Comparison of ENCODE assay signal across 11 mouse cellular contexts in genomic region chr9:61259421-61260174, GRCm38 (mm10).
DNase-seq lines count a peak whose midpoint lies in the region; ATAC-seq and TF ChIP-seq lines count a peak whose summit lies in the region.
"Had no signal": no experiment of that assay in that cellular context is flagged by ENCODE, and none has a peak within 500 bp of the region (broad histone marks: within the 10 kb centered on the region; RNA-seq: fewer than 3 reads in every experiment).

No protein-coding gene starts in this region.

- no peaks in the 10 kb centered on the region for H3K9me3 ChIP-seq in heart, embryonic 11.5 days (replicated peaks; ENCODE audit: control insufficient read depth, low read length)
- H3K9me3 ChIP-seq in midbrain, postnatal 0 days (ENCODE audit: low read length) = no peaks in the 10 kb centered on the region; the same call in 1 of the 2 replicates

- 6% methylated on average over 7 of the region's 7 CpGs for WGBS in heart, embryonic 11.5 days (ENCODE audit: insufficient replicate concordance)
- WGBS in midbrain, postnatal 0 days = 7% methylated on average over 7 of the region's 7 CpGs

- no peak overlapping the region for H3K4me2 ChIP-seq in heart, embryonic 11.5 days
- H3K4me2 ChIP-seq in midbrain, postnatal 0 days (ENCODE audit: low read depth, low read length, poor library complexity, severe bottlenecking) = no peak overlapping the region

- 0 out of 2 replicates have a peak, but pooled peaks have one; percentile 18 for TF ChIP-seq CTCF in midbrain, postnatal 0 days (IDR thresholded peaks at IDR 0.05)

- H3K9ac ChIP-seq in heart, embryonic 11.5 days (ENCODE audit: low read depth, low read length) = no peak overlapping the region
- no peak overlapping the region for H3K9ac ChIP-seq in midbrain, postnatal 0 days (replicated peaks; ENCODE audit: low read length, poor library complexity, severe bottlenecking)

- no peak overlapping the region for H3K4me3 ChIP-seq in heart, embryonic 11.5 days (ENCODE audit: low read depth, low read length)
- no peak overlapping the region for H3K4me3 ChIP-seq in midbrain, postnatal 0 days (ENCODE audit: low read depth, low read length)

- ATAC-seq in heart, embryonic 11.5 days (replicated peaks; ENCODE audit: insufficient number of reproducible peaks, low FRiP score, low TSS enrichment) = no peak
- ATAC-seq in common myeloid progenitor, adult 5-6 weeks (replicated peaks; ENCODE audit: low read depth, poor library complexity, severe bottlenecking) = 0 out of 2 replicates have a peak, but pooled peaks have one; percentile 15
- no peak for ATAC-seq in midbrain, postnatal 0 days (ENCODE audit: low FRiP score)
- ATAC-seq: CD4-positive, CD25-positive, alpha-beta regulatory T cell, adult 4 months had no signal

- H3K27me3 ChIP-seq in heart, embryonic 11.5 days (ENCODE audit: control insufficient read depth, insufficient read depth, low read length) = peaks cover 7% of the 10 kb centered on the region; the same call in 1 of the 2 replicates
- H3K27me3 ChIP-seq in midbrain, postnatal 0 days (ENCODE audit: insufficient read depth, low read length) = 0 out of 2 replicates have a peak, but pooled peaks cover 3% of the 10 kb centered on the region

- DNase-seq in heart, adult 11 months = peak; percentile 97
- peak; percentile 48 for DNase-seq in heart, postnatal 4 days
- peak; percentile 45 for DNase-seq in midbrain, postnatal 0 days (ENCODE audit: low spot score)
- no peak for DNase-seq in thymus, postnatal 25 days
- DNase-seq in left cerebral cortex, adult 18-20 months (ENCODE audit: low spot score in 2 of 2) = no peak
- DNase-seq in cerebellum, adult 11-12 months = no peak
- DNase-seq: cerebellum, postnatal 14 days had no signal

- no peaks in the 10 kb centered on the region for H3K36me3 ChIP-seq in heart, embryonic 11.5 days (ENCODE audit: control insufficient read depth, insufficient read depth, low read length)
- H3K36me3 ChIP-seq in midbrain, postnatal 0 days (ENCODE audit: insufficient read depth, low read length) = no peaks in the 10 kb centered on the region

- peaks cover 10% of the 10 kb centered on the region; the same call in 1 of the 2 replicates for H3K4me1 ChIP-seq in heart, embryonic 11.5 days (ENCODE audit: control insufficient read depth, insufficient read depth, low read length)
- peaks cover 8% of the 10 kb centered on the region; the same call in 1 of the 2 replicates for H3K4me1 ChIP-seq in midbrain, postnatal 0 days (ENCODE audit: insufficient read depth, low read length)

- H3K27ac ChIP-seq in heart, embryonic 11.5 days (ENCODE audit: low read depth, low read length) = no peak overlapping the region
- H3K27ac ChIP-seq in midbrain, postnatal 0 days (ENCODE audit: low read depth, low read length) = no peak overlapping the region
- H3K27ac ChIP-seq: macrophage had no signal

Comparison
In these comparisons a context has a peak if more than half of its experiments do, and no peak if none do; other contexts are left out.
1. DNase-seq: peak in heart, adult 11 months (single experiment), heart, postnatal 4 days (single experiment) and midbrain, postnatal 0 days (single experiment); none in thymus, postnatal 25 days (single experiment), left cerebral cortex, adult 18-20 months (0 of 2) and cerebellum, adult 11-12 months (single experiment).